Mouse (Mus musculus) lung, embryonic 15.5 days (tissue): ENCODE data around the gene Magt1. TPM values are rescaled to one million over a fixed set of nuclear protein-coding genes. Genes with fewer than 3 reads are reported as not detected.
A peak's percentile ranks its signal among the peaks of the same experiment; 100 is the strongest.

ENCODE experiments used
- ATAC-seq: fragments of 200-750 bp; cut with Nextera tagmentation; 2 replicates; pipeline ENCODE4 v1.8.0; 2017; ENCODE audit warnings: moderate number of reproducible peaks, borderline replicate concordance; ENCODE audit not compliant: low FRiP score, low TSS enrichment; ENCODE audit errors: extremely low read depth
- H3K27ac ChIP-seq: fragments of 300-500 bp; sonication (generic); 2 replicates; pipeline ENCODE4 v1.5.1; 2015; ENCODE audit warnings: moderate library complexity, mild to moderate bottlenecking, inconsistent platforms
- H3K27me3 ChIP-seq: fragments of 300-500 bp; sonication (generic); 2 replicates; pipeline ENCODE4 v1.6.1; 2015; ENCODE audit warnings: inconsistent platforms
- H3K36me3 ChIP-seq: fragments of 300-500 bp; sonication (generic); 2 replicates; pipeline ENCODE4 v1.6.1; 2015; ENCODE audit warnings: inconsistent platforms
- H3K4me1 ChIP-seq: fragments of 300-500 bp; sonication (generic); 2 replicates; pipeline ENCODE4 v1.6.1; 2015; ENCODE audit warnings: inconsistent platforms
- H3K4me2 ChIP-seq: fragments of 300-500 bp; sonication (generic); 2 replicates; pipeline ENCODE4 v1.6.1; 2015; ENCODE audit warnings: inconsistent platforms, mild to moderate bottlenecking, moderate library complexity
- H3K4me3 ChIP-seq: fragments of 300-500 bp; sonication (generic); 2 replicates; pipeline ENCODE4 v1.5.1; 2015; ENCODE audit warnings: mild to moderate bottlenecking, inconsistent platforms
- H3K9ac ChIP-seq: fragments of 300-500 bp; sonication (generic); 2 replicates; pipeline ENCODE4 v1.6.1; 2015; ENCODE audit warnings: inconsistent platforms
- H3K9me3 ChIP-seq: fragments of 300-500 bp; sonication (generic); 2 replicates; pipeline ENCODE4 v1.6.1; 2016; ENCODE audit warnings: inconsistent platforms
- WGBS: fragments of 180-500 bp; shearing (Covaris S2); methylation state at CpG from one replicate; pipeline ENCODE4 v1.1.7; 2015; 5-methylcytosine and 5-hydroxymethylcytosine counted together
- polyA plus RNA-seq: library from polyadenylated mRNA; unstranded; fragments of >200 nt; fragmentation: Nextera tagmentation; extraction: Ambion mirVana; gene quantifications from 2 replicates; pipeline ENCODE4 v1.2.1, GENCODE M21; 2015

Gene Magt1
- polyA plus RNA-seq: 61.6 and 68.4 TPM in 2 replicates

DNA sequence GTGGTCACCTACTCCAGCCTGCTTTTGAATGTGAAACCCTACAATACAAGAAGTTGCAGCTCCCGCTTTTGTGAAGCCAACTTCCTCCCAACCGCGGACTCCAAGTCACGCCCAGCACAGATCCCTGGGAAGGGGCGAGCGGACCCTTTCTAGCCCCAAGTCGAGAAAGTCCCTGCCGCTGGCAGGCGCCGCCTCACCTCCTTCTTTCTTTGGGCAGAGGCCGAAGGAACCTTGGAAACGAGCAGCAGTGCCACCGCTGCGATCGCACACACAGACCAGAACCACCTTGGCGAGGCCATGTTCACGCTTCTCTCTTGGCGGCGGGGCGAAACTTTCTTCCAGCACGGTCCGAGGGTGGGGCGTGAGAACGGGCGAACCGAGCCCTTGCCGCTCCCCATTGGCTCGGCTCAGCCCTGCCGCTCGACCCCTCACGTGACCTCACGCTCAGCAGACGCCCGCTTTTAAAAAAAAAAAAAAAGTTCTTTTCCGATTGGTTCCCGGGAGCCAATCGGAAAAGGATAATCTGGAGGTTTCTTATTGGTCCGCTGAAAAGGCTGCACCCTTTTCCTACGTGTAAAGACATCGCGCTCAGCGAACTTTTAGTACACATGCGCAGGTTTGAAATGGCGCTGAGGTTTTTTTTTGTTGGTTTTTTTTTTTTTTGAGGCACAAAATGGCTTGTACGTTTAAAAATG lies at the start of gene Magt1:
Gene Magt1, minus strand, starts transcription at position 442 of the 695 bp plus-strand sequence.
- Histone ChIP-seq H3K27ac (peak within 1 kb of the TSS; percentile 95), H3K9ac (peak within 1 kb of the TSS; percentile 64), H3K4me2 (peak within 1 kb of the TSS; percentile 55), H3K4me1 (no peaks in the 10 kb centered on the region), H3K36me3 (no peaks in the 10 kb centered on the region), H3K27me3 (no peaks in the 10 kb centered on the region), H3K4me3 (peak within 1 kb of the TSS; percentile 63), H3K9me3 (no peaks in the 10 kb centered on the region)
- ATAC-seq: peak; percentile 98
- WGBS: 15% methylated on average over 45 of the region's 45 CpGs

DNA sequence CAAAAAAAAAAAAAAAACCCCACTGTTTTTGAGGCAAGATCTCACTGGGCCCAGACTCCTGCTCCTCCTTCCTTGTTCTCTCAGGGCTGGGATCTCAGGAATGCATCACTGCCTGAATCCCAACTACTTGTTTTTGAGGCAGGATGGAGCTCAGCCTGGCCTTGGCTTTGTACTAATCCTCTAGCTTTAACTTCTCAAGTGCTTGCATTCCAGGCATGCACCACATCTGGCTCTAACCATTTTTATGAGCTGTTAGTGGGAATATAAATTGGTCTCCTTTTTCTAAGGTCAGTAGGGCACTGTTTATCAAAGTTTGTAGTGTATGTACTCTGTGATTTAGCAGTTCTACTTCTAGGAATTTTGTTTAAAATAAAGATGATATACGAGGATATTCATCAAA lies 36.5 kb upstream of the Magt1 start:
- Histone ChIP-seq H3K4me3 (no peak overlapping the region), H3K4me2 (no peak overlapping the region), H3K9ac (no peak overlapping the region), H3K27ac (peak overlapping the region; percentile 24; the same call in 1 of the 2 replicates), H3K9me3 (no peaks in the 10 kb centered on the region), H3K36me3 (no peaks in the 10 kb centered on the region), H3K4me1 (peaks cover 12% of the 10 kb centered on the region), H3K27me3 (no peaks in the 10 kb centered on the region)
- peak; percentile 56; the same call in 1 of the 2 replicates for ATAC-seq
- WGBS: 60% methylated on average over 1 of the region's 1 CpGs

DNA sequence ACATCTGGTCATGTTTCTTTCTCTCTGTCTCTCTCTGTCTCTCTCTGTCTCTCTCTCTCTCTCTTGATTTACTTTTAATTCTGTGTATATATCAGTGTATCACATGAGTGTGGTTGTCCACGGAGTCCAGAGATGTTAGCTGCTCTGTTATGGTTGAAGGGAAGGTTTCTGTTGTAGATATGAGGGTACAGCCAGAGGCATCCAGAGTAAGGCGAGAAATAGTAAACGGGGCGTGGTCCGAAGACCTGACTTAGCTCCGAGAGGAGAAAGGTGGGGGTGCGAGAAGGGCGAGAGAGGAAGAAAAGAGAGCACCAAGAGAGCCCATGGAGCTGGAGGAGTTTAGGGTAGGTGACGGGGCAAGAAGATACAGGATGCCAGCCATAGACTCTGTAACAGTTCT lies 34.2 kb upstream of the Magt1 start:
- 39% methylated on average over 9 of the region's 9 CpGs for WGBS
- H3K4me1 ChIP-seq: peaks cover 12% of the 10 kb centered on the region
- H3K36me3 ChIP-seq: no peaks in the 10 kb centered on the region
- H3K4me2 ChIP-seq: peak overlapping the region; percentile 29
- H3K4me3 ChIP-seq: no peak overlapping the region
- H3K27ac ChIP-seq: peak overlapping the region; percentile 69
- H3K9ac ChIP-seq: no peak overlapping the region
- no peaks in the 10 kb centered on the region for H3K27me3 ChIP-seq
- H3K9me3 ChIP-seq: no peaks in the 10 kb centered on the region
- ATAC-seq: 0 out of 2 replicates have a peak, but pooled peaks have one; percentile 4

DNA sequence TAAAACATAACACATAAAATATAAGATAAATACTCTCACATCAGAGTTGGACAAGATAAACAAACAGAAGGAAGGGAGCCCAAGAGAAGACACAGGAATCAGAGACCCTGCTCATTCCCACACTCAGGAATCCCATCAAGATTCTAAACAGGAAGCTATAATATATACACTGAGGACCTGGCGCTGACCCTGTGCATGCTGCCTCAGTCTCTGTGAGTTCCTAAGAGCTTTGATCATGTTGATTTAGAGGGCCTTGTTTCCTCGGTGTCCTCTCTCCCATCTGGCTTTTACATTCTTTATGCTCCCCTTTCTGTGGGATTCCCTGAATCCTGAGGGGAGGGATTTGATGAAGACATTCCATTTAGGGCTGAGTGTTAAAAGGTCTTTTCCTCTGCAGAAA lies 33.7 kb upstream of the Magt1 start:
- Histone ChIP-seq H3K36me3 (no peaks in the 10 kb centered on the region), H3K27me3 (no peaks in the 10 kb centered on the region), H3K4me2 (no peak overlapping the region), H3K9me3 (no peaks in the 10 kb centered on the region), H3K4me3 (no peak overlapping the region), H3K9ac (no peak overlapping the region), H3K4me1 (peaks cover 12% of the 10 kb centered on the region), H3K27ac (peak overlapping the region; percentile 69)
- 36% methylated on average over 2 of the region's 2 CpGs for WGBS
- ATAC-seq: peak; percentile 81; the same call in 1 of the 2 replicates

DNA sequence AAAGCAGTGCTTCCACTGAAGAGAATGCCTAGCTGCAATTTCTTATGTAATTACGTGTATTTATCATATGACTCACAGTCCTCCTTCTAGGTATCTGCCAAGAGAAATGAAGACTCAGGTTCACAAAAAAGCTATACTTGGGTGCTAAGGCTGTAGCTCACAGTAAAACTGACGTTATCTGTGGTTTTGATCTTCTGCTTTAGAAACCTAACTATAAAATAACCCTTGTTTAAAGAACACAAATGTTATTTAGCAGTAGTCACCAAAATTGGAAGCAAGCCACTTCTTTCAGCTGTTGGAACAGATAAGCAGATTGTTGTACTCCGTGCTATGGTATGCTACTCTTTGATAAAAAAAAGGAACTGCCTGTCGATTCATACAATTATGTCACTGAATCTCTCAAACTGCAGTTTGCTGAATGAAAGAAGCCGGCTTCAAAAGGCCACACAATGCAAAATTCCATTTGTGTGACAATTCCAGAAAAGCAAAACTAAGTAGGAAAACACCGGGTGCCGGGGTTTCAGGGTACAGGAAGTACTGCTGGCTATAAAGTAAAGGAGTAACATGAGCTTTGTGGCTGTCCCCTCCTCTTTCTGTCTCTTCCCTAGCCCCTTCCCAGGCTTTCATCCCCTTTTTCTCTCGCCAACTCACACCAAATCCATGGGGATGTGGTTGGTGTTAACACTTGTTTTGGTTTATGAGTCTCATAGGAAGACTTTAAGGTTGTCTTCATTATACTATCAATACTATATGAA lies 32.3 kb upstream of the Magt1 start:
- 31% methylated on average over 8 of the region's 8 CpGs for WGBS
- no peak for ATAC-seq

DNA sequence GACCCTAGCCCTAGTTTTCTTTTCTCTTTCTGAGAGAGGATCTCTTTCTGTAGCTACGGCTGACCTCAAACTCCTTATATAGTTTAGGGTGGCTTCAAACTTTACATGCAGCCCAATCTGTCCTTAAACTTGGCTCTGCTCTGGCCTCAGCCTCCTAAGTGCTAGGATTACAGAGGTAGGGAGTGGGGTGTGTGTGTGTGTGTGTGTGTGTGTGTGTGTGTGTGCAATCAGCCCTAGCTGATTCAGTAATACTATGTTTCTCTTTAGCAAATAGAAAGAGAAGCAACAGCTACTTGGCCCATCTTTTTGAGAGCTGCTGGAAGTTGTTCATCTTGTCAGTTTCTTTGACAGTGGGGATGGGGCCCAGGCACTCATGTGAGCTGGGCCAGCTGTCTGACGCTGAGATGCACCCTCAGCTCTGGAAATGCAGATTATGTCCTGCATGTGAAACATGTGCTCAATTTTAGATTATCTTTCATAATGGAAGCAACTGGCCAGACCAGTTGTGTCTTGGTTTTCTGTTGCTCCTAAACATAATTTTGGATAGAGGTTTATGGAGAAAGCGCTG lies 25.6 kb upstream of the Magt1 start:
- no peak overlapping the region for H3K9ac ChIP-seq
- no peak overlapping the region for H3K4me3 ChIP-seq
- no peaks in the 10 kb centered on the region for H3K9me3 ChIP-seq
- 68% methylated on average over 3 of the region's 3 CpGs for WGBS
- H3K27me3 ChIP-seq: no peaks in the 10 kb centered on the region
- H3K4me2 ChIP-seq: no peak overlapping the region
- peak; percentile 70; the same call in 1 of the 2 replicates for ATAC-seq
- H3K27ac ChIP-seq: no peak overlapping the region
- peaks cover 11% of the 10 kb centered on the region; the same call in 1 of the 2 replicates for H3K4me1 ChIP-seq
- no peaks in the 10 kb centered on the region for H3K36me3 ChIP-seq

More for the DNA sequence above, 32.3 kb upstream of the Magt1 start:
- Histone ChIP-seq H3K4me2 (peak overlapping the region; percentile 4), H3K27ac (peak overlapping the region; percentile 41; the same call in 1 of the 2 replicates), H3K9ac (no peak overlapping the region), H3K9me3 (no peaks in the 10 kb centered on the region), H3K4me3 (no peak overlapping the region), H3K4me1 (peaks cover 12% of the 10 kb centered on the region), H3K27me3 (no peaks in the 10 kb centered on the region), H3K36me3 (no peaks in the 10 kb centered on the region)

DNA sequence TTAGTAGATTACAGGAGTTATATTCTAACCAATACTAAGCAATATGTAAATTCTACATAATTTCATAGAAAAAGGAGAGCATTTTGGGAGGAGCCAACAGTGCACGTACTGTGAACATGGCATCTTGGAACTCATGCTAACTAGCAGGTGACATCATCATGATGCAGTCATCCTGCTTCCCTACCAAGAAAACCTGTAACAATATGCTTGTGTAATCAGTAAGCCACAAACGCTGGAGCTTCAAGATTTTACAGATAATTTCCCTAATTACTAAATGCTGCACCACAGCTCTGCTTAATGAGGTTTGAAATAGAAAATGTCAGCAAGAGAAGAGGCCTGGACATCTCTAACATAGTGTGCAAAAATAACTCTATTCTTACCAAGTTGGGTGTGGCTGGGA lies 24.0 kb upstream of the Magt1 start:
- Histone ChIP-seq H3K4me2 (no peak overlapping the region), H3K4me3 (no peak overlapping the region), H3K36me3 (no peaks in the 10 kb centered on the region), H3K9ac (no peak overlapping the region), H3K4me1 (peaks cover 11% of the 10 kb centered on the region; the same call in 1 of the 2 replicates), H3K27me3 (no peaks in the 10 kb centered on the region), H3K9me3 (no peaks in the 10 kb centered on the region), H3K27ac (no peak overlapping the region)
- no peak for ATAC-seq
- WGBS: 62% methylated on average over 2 of the region's 2 CpGs

DNA sequence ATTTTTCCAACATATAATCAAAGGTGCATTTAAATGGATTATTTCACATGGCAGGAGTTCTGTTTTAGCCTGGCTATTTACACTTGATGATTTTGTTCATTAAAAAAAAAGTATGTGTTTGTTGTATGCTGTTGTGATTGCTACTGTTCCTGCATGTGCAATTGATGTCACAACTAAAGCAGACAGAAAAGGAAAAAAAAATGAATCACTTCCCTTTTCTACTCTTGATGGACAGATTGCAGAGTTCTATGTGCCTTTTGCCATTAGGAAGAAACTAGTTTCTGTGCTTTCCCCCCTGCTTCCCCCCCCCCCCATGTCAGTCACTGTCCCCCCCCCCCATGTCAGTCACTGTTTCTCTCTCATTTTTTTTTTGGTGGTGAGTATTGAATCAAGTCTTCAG lies 19.4 kb upstream of the Magt1 start:
- Histone ChIP-seq H3K9me3 (no peaks in the 10 kb centered on the region), H3K27me3 (no peaks in the 10 kb centered on the region), H3K4me2 (no peak overlapping the region), H3K9ac (no peak overlapping the region), H3K4me1 (peaks cover under 1% of the 10 kb centered on the region; the same call in 1 of the 2 replicates), H3K4me3 (no peak overlapping the region), H3K36me3 (no peaks in the 10 kb centered on the region), H3K27ac (no peak overlapping the region)
- ATAC-seq: no peak

DNA sequence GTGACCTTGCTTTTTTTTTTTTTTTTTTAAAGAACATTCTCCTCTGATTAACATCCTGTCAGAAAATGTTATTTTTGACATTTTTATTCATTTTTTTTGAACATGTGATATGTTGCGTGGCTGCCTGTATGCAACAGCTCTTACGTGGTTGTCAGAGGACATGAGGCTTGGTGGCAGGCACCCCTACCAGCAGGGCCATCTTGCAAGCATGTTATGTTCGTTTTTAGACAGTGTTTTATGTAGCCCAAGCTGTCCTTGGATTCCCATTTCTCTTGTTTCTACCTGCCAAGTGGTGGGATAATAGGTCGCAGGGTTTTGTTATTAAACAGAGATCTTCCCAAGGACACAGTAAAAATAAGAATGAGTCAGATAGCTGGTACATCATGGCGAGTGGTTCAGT lies 18.5 kb upstream of the Magt1 start:
- no peak overlapping the region for H3K4me3 ChIP-seq
- no peaks in the 10 kb centered on the region for H3K9me3 ChIP-seq
- no peak for ATAC-seq
- no peak overlapping the region for H3K4me2 ChIP-seq
- no peaks in the 10 kb centered on the region for H3K27me3 ChIP-seq
- WGBS: 66% methylated on average over 5 of the region's 5 CpGs
- H3K27ac ChIP-seq: no peak overlapping the region
- no peaks in the 10 kb centered on the region for H3K4me1 ChIP-seq
- H3K9ac ChIP-seq: no peak overlapping the region
- no peaks in the 10 kb centered on the region for H3K36me3 ChIP-seq

DNA sequence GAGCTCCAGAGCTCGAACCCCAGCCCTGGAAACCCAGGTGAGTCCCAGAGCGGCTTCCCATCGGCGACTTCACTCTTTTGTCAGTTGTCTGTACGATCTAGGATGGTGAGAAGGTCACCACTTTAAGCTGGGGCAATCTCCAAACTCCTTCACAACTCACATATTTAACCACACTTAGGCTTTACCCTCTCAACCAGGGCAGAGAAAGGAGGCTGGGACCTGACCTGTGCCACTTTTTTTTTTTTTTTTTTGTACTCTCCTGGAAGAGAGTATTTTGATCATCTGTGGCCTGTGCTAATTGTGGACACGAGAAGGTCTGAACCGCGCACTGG lies 15.6 kb upstream of the Magt1 start:
- Histone ChIP-seq H3K36me3 (no peaks in the 10 kb centered on the region), H3K4me2 (peak overlapping the region; percentile 46), H3K27me3 (no peaks in the 10 kb centered on the region), H3K9ac (peak overlapping the region; percentile 52), H3K4me3 (peak overlapping the region; percentile 51), H3K9me3 (no peaks in the 10 kb centered on the region), H3K27ac (peak overlapping the region; percentile 66), H3K4me1 (no peaks in the 10 kb centered on the region)
- WGBS: 17% methylated on average over 8 of the region's 8 CpGs
- ATAC-seq: peak; percentile 44; the same call in 1 of the 2 replicates

DNA sequence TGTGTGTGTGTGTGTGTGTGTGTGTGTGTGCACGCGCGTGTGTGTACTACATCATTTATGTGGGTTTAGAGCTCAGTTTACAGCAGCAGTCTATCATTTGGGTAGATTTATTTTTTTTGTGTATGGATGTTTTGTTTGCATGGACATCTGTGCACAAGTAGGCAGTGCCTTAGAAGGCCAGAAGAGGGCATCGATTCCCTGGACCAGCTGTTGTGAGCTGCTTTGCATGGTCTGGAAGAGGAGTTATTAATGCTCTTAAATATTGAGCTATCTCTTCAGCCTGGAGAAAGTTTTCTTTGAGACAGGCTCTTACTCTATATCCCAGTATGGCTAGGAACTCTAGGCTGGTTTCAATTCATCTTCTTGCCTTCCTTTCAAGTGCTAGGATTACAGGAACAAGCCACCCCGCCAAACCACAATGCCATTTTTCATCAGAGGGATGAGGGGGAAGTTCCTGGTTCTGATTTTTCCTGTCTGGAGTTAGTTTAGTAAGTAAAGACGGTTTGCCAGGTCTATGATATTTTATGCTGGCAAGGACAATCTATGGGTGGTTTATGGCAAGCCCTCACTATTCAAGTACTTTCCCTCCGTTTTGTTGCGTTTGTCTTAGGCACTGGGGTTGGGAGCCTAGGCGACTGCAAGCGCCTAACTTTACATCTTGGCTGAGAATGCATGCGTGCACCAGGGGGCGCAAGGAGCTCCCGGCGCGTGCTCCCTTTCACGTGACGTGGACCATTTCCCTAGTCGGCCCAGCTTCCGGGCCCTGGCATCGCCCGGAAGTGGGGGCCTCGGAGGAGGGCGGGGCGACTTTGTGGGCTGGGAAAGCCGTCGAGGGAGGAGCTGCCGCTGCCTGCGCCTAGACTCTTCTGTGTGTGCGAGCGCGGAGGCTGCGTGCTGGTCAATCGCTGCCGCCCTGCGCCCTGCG lies 15.0 kb upstream of the Magt1 start, which contains the start of gene Atp7a:
Gene Atp7a, plus strand, starts transcription at position 859 of the 925 bp plus-strand sequence.
- Histone ChIP-seq H3K27me3 (no peaks in the 10 kb centered on the region), H3K9ac (peak within 1 kb of the TSS; percentile 52), H3K27ac (peak within 1 kb of the TSS; percentile 66), H3K4me3 (peak within 1 kb of the TSS; percentile 51), H3K36me3 (no peaks in the 10 kb centered on the region), H3K9me3 (no peaks in the 10 kb centered on the region), H3K4me2 (peak within 1 kb of the TSS; percentile 55), H3K4me1 (no peaks in the 10 kb centered on the region)
- ATAC-seq: peak; percentile 99
- WGBS: 11% methylated on average over 36 of the region's 36 CpGs
